Mouse (Mus musculus): ENCODE results near the gene Arhgap6.

DNA sequence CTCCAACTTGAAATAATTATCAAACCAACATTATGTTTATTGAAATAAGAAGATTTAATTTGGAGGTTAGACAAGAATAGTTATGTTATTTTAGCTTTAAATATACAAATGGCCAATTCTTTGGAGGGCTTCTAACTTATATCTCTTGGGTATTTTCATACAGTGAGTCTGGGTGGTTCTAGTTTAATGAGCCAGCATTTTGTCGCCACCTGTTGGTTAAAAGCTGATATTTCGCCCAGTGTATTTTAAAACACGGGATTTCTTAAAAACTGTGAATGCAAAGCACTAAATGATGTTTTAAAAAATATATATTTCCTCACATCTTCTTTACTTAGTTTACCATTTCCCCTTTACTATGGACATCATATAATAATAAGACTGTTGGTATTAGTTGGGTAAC, 140.5 kb downstream of the Arhgap6 start:
- TF ChIP-seq CTCF (IDR thresholded peaks at IDR 0.05; ENCODE audit: low read depth) (peak; percentile 22; the same call in 1 of the 2 replicates), EP300 (IDR thresholded peaks at IDR 0.05; ENCODE audit: low read depth) (no peak)

Measured in liver, embryonic 14.5 days (tissue).